Mouse (Mus musculus): Measurements from ENCODE around the gene Nptx2.

Nptx2 gene

GRCm38 (mm10) chr5:144545653-144546422 lies at the start of gene Nptx2:
Gene Nptx2 (plus strand): TSS chr5:144545902.
- peak; percentile 5 for DNase-seq (ENCODE audit: low read depth)

GRCm38 (mm10) chr5:144496481-144496880 lies 49.2 kb upstream of the Nptx2 start:
- DNase-seq (ENCODE audit: low read depth) = no peak

- DNase-seq (ENCODE audit: low read depth) = no peak
Measured at GRCm38 (mm10) chr5:144504239-144504638, 41.5 kb upstream of the Nptx2 start.

GRCm38 (mm10) chr5:144505731-144506130 lies 40.0 kb upstream of the Nptx2 start:
- DNase-seq (ENCODE audit: low read depth) = no peak

- DNase-seq (ENCODE audit: low read depth) = no peak
Measured at GRCm38 (mm10) chr5:144506156-144506555, 39.5 kb upstream of the Nptx2 start.

GRCm38 (mm10) chr5:144506689-144507552 lies 38.8 kb upstream of the Nptx2 start:
- no peak for DNase-seq (ENCODE audit: low read depth)

- no peak for DNase-seq (ENCODE audit: low read depth)
Measured at GRCm38 (mm10) chr5:144509431-144509830, 36.3 kb upstream of the Nptx2 start.

- no peak for DNase-seq (ENCODE audit: low read depth)
Measured at GRCm38 (mm10) chr5:144514738-144515137, 31.0 kb upstream of the Nptx2 start.

GRCm38 (mm10) chr5:144515241-144515640 lies 30.5 kb upstream of the Nptx2 start:
- DNase-seq (ENCODE audit: low read depth) = no peak

GRCm38 (mm10) chr5:144520096-144520495 lies 25.6 kb upstream of the Nptx2 start:
- no peak for DNase-seq (ENCODE audit: low read depth)

GRCm38 (mm10) chr5:144524774-144525173 lies 20.9 kb upstream of the Nptx2 start:
- DNase-seq (ENCODE audit: low read depth) = no peak

GRCm38 (mm10) chr5:144529123-144529522 lies 16.6 kb upstream of the Nptx2 start:
- no peak for DNase-seq (ENCODE audit: low read depth)

GRCm38 (mm10) chr5:144542711-144543308 lies 2.9 kb upstream of the Nptx2 start:
- no peak for DNase-seq (ENCODE audit: low read depth)

GRCm38 (mm10) chr5:144546423-144546995 lies 807 bp downstream of the Nptx2 start:
- DNase-seq (ENCODE audit: low read depth) = no peak

GRCm38 (mm10) chr5:144547333-144547878 lies 1.7 kb downstream of the Nptx2 start:
- no peak for DNase-seq (ENCODE audit: low read depth)

GRCm38 (mm10) chr5:144548079-144548631 lies 2.5 kb downstream of the Nptx2 start:
- no peak for DNase-seq (ENCODE audit: low read depth)

GRCm38 (mm10) chr5:144550003-144550402 lies 4.3 kb downstream of the Nptx2 start:
- DNase-seq (ENCODE audit: low read depth) = no peak

- DNase-seq (ENCODE audit: low read depth) = no peak
Measured at GRCm38 (mm10) chr5:144550622-144551137, 5.0 kb downstream of the Nptx2 start.

- DNase-seq (ENCODE audit: low read depth) = no peak
Measured at GRCm38 (mm10) chr5:144556710-144557109, 11.0 kb downstream of the Nptx2 start.

GRCm38 (mm10) chr5:144557363-144557762 lies 11.7 kb downstream of the Nptx2 start:
- DNase-seq (ENCODE audit: low read depth) = no peak

- DNase-seq (ENCODE audit: low read depth) = no peak
Measured at GRCm38 (mm10) chr5:144558481-144558880, 12.8 kb downstream of the Nptx2 start.
